Mouse (Mus musculus) erythroblast, adult 5-6 weeks (primary cell): ENCODE measurements around the gene Dcpp1. TPM values are rescaled to one million over a fixed set of nuclear protein-coding genes. Genes with fewer than 3 reads are reported as not detected.
"Not testable (repeated sequence)": the region's sequence is repeated elsewhere in the genome, so short reads cannot be mapped to it uniquely, and the experiment has no call there.

Experiments used
- ATAC-seq: replicated peaks from 2 replicates; pipeline ENCODE4 v1.8.0; 2016; ENCODE audit warnings: moderate number of reproducible peaks, mild to moderate bottlenecking, moderate TSS enrichment, inconsistent platforms; ENCODE audit not compliant: poor library complexity, low FRiP score, severe bottlenecking
- total RNA-seq, 2 experiments: library from RNA; stranded (forward) in 1 of 2; stranded (reverse) in 1 of 2; fragments of 150-400 nt in 1 of 2; fragments of 200-764, 138-1000 nt in 1 of 2; gene quantifications; 2 replicates each; pipeline versions ENCODE4 v1.2.3 to v1.2.4; 2015 to 2017; ENCODE audit warnings: low replicate concordance in 2 of 2

The Dcpp1 gene
- total RNA-seq (2015; ENCODE audit: low replicate concordance) (not detected in 2 replicates), total RNA-seq (2017; ENCODE audit: low replicate concordance) (not detected in 2 replicates)

- not testable (repeated sequence) for ATAC-seq
Measured at GRCm38 (mm10) chr17:23880576-23880975, at the start of gene Dcpp1, which contains the start of gene Dcpp2. Gene Dcpp1, plus strand, starts transcription at chr17:23880876. Gene Dcpp2, plus strand, starts transcription at chr17:23880880.

- no peak for ATAC-seq
Measured at GRCm38 (mm10) chr17:23831201-23831600, 49.5 kb upstream of the Dcpp1 start.

DNA sequence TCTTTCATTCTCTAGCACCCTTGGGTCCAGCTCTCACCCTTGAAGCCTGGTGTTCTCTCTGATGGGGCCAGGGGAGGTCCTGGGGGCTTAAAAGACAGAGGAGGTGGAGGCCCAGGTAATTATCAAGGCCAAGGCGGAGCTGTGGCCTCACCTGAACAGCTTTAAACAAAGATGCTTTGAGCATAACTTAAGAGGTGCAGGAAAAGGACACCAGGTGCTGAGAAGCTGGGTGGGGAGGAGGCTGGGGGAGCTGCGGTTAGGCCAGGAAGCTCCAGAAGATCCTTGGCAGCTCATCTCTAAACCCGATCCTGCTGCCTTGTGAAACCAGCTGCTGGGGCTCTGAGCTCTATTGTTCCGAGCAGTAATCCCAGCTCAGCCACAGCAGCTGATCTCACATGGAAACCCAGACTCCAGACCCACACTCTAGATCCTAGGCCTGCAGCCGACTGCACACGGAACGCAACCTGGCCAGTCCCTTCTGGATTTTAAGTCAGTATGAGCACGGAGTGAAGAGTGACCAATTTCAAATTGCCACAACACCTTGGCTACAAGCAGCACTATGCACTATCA, 44.6 kb upstream of the Dcpp1 start, which contains the start of gene Prss33:
Prss33 (minus strand) TSS at position 51 of the 570 bp plus-strand sequence.
- ATAC-seq = no peak

GRCm38 (mm10) chr17:23841145-23841544, 39.5 kb upstream of the Dcpp1 start:
- ATAC-seq = peak; percentile 72

DNA sequence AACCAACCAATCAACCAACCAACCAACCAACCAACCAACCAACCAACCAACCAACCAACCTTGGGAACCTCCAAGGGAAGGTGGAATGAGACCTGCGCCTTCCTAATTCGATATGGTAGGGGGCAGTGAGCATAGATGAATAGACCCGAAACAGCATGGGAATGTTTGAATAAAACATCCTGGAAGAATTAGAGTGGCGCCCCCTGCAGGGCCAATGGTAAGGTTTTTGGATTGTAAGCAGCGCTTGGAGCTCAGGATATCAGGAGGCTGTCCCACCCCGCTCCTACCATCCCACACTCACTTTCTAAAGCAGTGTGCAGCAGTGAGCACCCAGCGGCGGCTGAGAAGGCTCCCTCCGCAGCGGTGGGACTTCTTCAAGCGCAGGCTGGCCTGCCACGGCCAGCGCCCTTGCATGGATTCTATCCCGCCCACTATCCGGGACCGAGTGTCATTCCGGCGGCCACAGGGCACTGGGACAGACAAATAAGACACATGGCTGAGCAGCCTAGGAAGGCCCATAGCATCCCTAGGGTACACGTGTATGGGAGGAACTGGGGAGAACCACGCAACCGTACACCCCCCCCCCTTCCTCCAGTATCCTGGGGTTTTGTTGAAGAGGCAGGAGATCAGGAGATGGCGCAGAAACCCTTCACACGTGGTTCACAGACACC, 37.4 kb upstream of the Dcpp1 start:
- no peak for ATAC-seq

DNA sequence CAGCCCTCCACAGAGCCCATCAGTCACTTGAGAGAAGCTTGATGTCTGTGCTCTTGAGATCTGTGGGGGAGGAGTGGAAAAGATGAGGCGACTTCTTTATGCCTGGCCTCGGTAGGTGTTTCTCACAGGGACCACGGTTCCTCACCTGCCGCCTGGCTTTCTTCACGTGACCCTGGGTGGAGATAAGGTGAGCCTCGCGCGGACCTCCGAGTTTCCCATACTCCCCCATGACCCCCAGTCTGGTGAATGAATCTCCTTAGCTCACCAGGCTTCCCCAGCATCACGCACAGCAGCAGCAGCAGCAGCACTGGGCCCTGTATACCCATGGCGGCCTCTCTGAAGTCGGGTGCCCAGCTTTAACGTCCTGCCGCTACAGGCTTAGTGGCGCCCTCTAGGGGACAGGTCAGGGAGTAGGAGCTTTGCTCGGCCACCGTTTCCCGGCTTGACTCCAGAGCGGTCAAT, 36.8 kb upstream of the Dcpp1 start, which contains the start of the genes Prss32 and Prss41:
Prss32 (plus strand) TSS at position 44 of the 462 bp plus-strand sequence.
Prss41 (minus strand) TSS at position 361 of the 462 bp plus-strand sequence.
- peak; percentile 64 for ATAC-seq

- no peak for ATAC-seq
Measured at GRCm38 (mm10) chr17:23850028-23850427, 30.6 kb upstream of the Dcpp1 start.

GRCm38 (mm10) chr17:23850853-23851749, 29.6 kb upstream of the Dcpp1 start:
- 0 out of 2 replicates have a peak, but pooled peaks have one; percentile 47 for ATAC-seq

- ATAC-seq = peak; percentile 84
Measured at GRCm38 (mm10) chr17:23853292-23853691, 27.4 kb upstream of the Dcpp1 start.

DNA sequence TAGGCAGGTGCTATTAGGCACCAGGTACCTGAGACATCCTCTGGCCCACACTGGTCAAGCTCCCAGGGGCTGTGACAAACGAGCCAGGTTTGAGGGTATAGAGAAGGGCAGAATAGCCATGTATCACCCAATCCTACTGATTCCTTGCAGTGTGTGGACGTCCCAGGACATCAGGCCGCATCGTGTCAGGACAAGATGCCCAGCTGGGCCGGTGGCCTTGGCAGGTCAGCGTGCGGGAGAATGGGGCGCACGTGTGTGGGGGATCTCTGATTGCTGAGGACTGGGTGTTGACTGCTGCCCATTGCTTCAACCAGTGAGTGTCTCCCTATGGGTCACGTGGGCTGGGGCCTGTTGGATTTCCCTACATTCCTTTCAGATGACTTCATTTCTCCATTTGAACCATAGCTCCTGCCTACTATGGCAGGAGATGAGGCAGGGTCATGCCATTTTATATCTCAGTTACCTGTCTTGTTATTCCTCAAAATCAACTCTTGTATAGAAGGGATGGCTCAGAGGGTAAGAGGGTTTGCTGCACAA, 26.4 kb upstream of the Dcpp1 start:
- ATAC-seq = no peak

- no peak for ATAC-seq
Measured at GRCm38 (mm10) chr17:23857193-23857592, 23.5 kb upstream of the Dcpp1 start.

DNA sequence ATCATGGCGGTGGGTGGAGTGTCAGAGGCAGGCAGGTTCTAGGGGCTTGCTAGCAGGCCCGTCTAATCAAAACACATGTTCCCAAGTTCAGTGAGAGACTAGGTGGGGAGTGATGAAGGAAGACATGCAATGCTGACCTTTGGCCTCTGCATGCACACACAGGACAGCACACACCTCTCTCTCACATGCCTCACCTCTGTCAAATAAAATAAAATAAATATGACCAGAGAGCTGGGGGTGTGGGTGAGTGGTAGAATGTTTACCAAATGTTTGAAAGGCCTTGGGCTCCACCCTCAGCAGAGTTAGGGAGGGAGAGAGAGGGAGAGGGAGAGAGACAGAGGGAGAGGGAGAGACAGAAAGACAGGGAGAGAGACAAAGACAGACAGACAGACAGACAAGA, 22.8 kb upstream of the Dcpp1 start:
- no peak for ATAC-seq

DNA sequence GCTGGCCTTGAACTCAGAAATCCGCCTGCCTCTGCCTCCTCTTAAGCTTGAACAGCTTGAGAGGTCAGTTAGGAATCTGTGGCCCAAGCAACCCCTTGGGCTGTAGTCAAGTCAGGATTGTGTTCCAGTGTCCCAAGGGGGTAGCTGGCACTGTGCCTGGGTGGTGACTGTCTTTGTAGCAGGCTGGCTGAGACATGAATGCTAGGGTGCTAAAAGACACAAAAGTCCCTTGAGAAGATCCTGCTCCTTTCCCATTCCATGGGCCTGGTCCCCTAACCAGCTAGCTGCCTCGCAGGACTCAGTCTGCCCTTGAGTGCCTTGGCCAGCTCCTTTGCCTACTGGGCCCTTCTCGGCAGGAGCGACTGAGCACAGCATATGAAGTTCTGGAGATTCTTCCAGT, 17.8 kb upstream of the Dcpp1 start:
- ATAC-seq = no peak

- ATAC-seq = no peak
Measured at GRCm38 (mm10) chr17:23867756-23868155, 12.9 kb upstream of the Dcpp1 start, which contains the start of gene Prss21. Gene Prss21, plus strand, starts transcription at chr17:23868056.

GRCm38 (mm10) chr17:23868513-23868912, 12.2 kb upstream of the Dcpp1 start:
- ATAC-seq = no peak

- no peak for ATAC-seq
Measured at GRCm38 (mm10) chr17:23873884-23874856, 6.5 kb upstream of the Dcpp1 start.

DNA sequence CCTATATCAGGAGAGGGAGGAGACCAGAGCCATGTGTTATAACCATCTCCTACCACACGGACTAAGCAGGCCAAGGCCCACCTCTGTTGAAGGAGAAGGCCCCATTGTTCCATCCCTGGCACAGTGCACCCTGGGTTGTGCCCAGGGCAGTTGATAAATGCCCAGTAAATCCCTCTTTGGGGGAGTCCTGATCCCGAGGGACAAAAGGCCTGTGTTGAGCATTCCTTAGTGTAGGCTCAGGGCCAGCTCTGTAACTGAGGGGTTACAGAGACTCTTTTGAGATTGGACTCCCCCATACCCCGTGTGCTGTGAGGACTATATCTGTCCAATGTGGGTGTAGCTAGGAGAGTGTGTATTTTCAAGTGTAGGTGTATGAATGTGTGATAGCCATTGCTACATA, 3.9 kb upstream of the Dcpp1 start:
- no peak for ATAC-seq

DNA sequence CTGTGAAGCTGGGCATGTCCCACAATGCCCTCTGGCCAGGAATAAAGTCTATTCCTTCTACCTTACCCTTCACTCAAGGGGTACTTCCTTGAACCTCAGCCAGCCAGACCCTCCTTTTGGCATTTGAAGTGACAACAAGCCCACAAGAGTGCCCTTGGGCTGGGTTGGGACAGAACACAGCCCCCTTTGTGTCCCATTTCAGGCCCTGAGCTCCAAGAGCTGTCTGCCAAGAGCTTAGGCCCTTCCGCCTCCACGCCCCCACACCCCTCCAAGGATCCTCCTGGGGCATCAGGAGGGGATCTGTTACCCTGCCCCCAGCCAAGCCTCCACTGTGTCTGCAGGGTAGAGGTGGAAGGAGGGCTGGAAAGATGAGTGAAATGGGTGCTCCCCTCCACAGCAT, 3.5 kb upstream of the Dcpp1 start:
- no peak for ATAC-seq

DNA sequence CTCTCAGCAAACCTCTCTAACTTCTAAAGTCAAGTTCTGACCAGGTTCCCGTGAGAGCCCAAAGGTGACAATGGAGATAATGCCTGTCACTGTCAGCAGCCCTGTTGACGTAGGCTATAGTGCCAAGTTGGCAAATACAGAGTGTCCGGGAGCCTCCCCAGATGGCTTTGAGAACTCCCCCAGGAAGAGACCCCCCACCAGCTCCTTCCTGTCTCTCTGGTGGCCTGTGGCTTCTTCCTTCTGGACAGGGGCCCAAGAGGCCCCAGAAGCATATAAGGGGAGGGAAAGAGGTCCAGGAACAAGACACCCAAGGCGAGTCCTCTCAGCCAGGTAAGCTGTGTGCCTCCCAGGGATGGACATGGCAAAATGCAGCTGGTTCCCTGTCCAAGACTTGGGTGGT, 36.5 kb downstream of the Dcpp1 start, which contains the start of gene Dcpp3:
Dcpp3 (plus strand) TSS at position 301 of the 400 bp plus-strand sequence.
- ATAC-seq = not testable (repeated sequence)
